Mouse (Mus musculus) cerebellum, adult 9-11 months (tissue): ENCODE results near the gene Cfd.

Experiments used
- DNase-seq: peaks from one replicate; pipeline ENCODE4 v3.0.0; 2022

Gene Cfd

DNA sequence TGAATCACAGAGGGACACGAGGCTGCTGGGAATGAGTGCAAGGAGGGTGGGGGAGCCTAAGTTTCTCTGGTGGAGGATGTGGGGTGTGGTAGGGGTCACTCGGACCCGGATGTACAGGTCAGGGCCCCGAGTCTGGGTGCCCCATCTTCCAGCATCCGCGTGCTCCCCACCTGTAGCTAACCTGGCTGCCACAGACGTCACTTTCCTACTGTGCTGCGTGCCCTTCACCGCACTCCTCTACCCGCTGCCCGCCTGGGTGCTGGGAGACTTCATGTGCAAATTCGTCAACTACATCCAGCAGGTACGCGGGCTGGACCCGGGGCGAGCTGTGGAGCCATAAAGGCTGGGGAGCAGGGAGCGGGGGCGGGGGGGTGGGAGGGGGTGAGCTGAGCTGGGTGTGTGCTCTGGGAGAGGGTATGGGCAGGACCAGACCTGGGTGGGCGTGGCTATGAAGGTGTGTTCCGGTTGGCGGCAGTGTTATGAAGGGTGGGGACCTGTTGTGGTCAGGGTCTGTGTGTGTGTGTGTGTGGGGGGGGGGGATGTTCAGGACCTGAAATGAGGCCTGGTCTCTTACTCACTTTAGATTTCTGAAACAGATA is 28.7 kb downstream of the Cfd start:
- peak; percentile 63 for DNase-seq

DNA sequence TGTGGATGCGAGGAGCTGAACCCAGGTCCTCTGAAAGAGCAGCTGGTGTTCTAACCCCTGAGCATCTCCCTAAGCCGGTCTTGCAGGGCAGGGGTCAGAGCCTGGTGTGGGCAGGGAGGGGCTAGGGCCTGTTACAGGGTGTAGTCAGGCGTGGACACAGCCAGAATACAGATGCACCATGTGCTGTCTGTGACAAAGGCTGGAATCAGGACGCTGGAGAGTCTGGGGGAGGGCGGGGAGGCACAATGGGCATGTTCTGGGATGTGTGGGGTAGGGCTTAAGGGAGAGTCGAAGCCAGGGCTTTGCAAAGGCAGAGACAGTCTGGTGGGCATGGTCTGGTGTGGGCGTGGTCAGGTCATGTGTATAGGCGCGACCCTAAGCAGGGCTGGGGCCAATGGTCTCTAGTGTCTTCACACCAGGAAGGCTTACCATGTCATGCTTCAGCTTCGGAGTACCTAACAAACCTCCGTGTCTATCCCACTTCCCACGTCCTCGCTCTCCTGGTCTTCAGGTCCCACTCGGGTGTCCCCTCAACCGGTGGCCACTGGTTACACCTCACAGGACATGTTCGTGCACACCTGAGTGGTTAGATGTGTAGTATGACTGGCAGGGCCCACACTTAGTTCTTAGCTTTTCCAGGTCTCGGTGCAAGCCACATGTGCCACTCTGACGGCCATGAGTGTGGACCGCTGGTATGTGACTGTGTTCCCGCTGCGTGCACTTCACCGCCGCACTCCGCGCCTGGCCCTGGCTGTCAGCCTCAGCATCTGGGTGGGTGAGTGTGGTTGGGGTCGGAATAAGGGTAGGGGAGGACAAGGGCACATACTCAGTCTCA is 29.6 kb downstream of the Cfd start:
- peak; percentile 63 for DNase-seq

DNA sequence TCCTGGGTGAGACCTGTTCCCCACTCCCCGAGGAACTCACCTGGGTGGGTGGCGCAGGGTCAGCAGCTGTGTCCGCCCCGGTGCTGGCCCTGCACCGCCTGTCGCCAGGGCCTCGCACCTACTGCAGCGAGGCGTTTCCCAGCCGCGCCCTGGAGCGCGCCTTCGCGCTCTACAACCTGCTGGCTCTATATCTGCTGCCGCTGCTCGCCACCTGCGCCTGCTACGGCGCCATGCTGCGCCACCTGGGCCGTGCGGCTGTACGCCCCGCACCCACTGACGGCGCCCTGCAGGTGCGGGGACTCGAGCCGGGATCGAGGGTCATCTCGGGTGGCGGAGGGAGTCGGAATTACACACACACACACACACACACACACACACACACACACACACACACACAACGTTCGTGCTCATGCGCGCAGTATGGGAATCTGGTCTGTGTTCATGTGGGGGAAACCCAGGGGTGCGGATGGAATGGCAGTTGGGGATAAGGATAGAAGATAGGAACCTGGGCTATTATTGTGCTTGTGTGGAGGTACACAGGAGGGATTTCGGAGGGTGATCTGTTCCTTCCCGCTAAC is 30.4 kb downstream of the Cfd start, which contains the start of gene R3hdm4:
R3hdm4 (minus strand) TSS at position 251 of the 578 bp plus-strand sequence.
- DNase-seq, result peak; percentile 58

DNA sequence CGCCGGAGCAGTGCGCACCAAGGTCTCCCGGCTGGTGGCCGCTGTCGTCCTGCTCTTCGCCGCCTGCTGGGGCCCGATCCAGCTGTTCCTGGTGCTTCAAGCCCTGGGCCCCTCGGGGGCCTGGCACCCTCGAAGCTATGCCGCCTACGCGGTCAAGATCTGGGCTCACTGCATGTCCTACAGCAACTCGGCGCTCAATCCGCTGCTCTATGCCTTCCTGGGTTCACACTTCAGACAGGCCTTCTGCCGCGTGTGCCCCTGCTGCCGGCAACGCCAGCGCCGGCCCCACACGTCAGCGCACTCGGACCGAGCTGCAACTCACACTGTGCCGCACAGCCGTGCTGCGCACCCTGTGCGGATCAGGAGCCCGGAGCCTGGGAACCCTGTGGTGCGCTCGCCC is 30.9 kb downstream of the Cfd start:
- peak; percentile 65 for DNase-seq

DNA sequence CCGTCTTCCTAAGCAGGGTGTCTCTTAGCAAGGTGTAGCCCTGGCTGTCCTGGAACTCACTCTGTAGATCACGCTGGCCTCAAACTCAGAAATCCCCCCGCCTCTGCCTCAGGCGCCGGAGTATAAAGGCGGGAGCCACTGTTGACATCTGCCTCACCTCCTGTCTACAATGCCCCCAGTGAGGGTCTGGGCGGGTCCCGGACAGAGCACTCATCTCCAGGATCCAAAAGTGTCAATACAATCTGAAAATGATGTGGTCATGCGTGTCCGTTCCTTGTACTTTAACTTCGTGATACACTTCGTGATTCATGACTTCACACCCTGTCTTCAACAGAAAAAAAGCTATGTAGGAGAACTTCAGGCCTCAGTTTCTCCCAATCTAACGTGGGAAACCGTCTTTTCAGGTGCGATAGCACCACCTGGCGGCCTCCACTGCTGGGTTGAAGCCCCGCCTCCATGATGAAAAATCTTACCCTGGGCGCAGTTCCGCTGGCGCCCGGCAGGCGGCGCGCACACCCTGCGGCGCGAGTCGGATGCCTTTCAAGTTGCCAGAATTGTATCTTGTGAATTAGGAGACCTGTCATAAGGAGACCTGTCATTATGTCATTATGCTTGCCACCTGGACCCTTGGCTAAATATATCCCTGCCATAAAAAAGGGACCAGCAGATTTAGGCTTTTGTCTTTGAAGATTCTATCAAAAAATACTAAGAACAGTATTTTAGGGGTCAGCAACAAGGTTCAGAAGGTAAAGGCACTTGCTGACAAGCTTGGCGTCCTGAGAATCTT is 34.5 kb downstream of the Cfd start:
- DNase-seq, result peak; percentile 92

DNA sequence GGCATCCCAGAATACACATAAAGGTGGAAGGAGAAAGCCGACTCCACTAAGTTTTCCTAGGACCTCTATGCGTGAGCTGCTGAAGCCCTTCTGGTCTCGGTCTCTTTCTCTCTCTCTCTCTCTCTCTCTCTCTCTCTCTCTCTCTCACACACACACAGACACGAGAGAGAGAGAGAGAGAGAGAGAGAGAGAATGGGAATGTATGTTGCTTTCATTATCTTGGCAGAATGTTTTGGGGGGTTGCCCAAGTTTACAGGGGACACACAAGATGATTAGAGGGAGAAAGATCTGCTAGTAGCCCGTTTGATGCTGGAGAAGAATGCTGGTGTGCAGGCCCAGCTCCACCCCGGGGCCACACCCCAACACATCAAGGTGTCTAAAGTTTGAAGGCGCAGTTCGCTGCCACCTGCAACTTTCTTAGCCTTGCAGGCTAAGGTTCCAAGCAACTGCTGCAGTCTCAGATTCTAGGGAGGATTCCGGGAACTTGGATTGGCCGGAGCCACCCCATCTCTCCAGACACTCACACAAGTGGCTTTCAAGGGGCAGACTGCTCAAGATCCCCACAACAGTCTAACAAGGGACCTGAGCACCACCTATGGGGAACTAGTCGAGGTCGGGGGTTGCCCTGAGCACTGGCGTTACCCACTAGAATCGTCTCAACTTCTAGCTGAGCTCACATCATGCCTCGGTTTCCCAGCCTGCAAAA is 35.3 kb downstream of the Cfd start:
- DNase-seq, result peak; percentile 65

DNA sequence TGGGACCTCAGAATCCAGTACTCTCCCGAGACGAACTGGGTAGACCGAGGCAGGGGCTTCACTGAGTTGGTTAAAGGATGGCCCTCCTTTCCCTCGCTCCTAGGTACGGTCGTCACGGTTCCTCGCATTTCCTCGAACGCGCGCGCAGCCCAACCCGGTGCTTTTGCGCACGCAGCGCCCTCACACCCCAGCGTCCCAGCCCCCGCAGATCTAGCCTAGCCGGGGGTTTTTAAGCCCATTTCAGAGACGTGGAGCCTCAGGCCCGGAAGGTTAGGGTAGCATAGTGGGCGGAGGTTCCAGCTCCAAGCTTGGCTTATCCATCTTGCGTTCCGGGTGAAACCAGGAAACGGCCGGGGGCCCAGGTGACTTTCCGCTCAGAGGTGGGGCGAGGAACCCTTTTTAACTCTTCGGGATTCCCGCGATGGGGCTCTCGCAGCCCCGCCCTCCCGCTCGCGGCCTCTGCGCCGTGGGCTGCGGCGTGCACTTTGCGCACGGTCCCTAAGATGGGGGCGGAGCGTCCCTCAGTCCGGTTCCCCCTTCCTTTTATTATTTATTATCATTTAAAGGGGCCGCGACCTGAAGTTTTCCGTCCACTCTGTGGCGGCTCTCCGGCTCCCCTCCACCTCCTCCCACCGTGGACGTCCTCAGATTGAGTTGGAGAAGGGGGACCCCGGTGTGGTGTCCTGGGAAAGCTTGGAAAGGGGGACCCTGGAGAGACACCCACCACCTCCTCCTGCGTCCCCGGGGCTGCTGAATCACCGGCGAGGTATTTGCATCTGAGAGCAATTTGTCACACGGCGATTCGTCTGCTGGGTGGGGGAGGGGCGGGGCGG is 36.1 kb downstream of the Cfd start, which contains the start of gene Arid3a:
Arid3a (plus strand) TSS at position 553 of the 833 bp plus-strand sequence.
- DNase-seq, result peak; percentile 89

DNA sequence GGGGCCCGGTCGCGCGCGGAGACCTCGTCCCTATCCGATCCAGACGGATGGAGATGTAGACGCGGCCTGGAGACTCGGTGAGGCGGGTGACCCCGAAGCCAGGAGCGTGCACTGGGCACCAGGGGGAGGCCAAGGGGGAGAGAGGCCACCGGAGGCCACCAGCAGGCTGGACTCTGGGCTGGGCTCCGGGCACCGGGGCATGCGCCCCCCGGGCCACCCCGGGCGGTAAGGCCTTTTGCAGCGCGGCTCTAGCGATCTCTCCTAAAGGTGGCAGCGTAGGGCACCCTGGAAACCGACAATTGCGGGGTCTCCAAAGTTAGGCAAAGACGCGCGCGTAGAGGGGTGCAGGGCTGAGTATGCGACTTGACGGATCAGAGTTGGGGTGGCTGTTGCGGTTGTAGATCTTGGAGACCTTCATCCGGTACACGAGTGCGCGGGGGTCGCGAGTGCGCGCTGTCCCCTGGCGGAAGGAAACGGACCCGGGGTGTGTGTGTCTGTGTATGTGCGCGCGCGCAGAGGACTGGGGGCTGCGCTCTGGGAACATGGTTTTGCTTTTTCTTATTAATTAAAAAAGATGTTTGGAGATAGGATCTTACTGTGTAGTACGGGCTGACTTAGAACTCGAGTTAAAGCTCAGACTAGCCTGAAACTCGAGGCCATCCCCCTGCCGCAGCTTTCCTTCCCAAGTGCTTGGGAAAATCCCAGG is 36.8 kb downstream of the Cfd start:
- peak; percentile 73 for DNase-seq

DNA sequence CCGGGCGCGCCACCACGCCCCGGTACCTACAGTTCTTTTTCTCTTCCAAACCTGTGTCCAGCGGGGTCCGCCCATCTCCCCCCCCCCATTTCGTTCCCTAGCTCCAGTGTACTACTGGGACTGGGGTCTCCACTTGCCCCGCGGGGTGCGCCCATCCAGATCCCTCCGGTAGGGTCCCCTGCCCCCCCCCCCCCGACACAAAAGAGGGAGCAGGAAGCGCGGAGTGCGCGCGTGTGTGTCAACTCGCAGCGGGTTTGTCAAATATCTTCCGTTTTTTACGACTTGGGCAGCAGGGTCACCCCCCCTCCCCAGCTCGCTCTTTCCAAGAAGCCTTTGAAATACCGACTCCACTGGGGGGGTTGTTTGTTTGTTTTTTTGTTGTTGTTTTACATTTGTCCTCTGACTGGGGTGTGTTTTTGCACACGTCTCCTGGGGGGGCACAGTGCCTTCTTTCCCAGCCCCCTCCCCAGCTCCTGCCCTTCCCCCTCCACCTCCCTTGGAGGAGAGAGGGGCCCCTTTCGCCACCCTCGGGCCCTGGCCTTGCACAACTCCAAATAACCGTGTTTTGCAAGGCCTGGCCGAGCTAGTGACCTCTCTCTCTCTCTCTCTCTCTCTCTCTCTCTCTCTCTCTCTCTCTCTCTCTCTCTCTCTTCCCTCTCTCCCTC is 37.5 kb downstream of the Cfd start:
- DNase-seq, result peak; percentile 58

DNA sequence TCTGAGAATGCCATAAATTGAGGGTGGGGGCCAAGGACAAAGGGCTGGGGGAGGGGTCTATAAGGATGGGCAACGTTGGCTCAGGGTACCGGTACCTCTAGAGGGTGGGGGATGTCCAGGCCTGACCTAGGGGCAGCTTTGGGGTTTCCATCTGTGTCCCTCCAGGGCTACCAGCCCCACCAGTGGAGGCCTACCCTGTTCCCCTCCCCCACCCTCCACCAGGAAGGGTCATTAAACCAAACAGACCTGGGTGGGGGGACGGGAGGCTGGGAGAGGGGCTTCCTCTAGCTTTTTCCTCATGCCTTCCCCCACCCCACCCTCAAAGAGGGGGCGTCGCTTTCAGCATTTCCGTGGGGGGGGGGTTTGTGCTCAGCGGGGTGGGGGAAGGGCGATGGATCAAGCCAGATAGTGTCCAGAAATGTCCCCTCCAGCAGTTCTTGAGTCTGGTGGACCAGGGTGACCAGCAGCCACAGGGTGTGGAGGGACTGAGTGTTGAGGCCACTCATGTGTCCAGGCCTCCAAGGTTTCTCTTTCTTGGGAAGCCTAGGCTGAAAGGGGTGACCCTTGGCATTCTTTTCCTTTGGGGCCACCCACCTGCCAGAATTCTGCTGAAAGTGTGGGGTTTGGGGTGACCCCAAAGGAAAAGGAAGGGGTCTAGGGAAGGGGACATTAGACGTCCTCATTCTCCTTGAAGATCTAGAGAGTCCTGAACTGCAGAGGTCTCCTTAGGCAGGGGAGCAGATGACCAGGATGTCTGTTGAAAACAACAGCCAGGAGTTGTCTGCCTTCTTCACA is 38.5 kb downstream of the Cfd start:
- DNase-seq, result peak; percentile 61

DNA sequence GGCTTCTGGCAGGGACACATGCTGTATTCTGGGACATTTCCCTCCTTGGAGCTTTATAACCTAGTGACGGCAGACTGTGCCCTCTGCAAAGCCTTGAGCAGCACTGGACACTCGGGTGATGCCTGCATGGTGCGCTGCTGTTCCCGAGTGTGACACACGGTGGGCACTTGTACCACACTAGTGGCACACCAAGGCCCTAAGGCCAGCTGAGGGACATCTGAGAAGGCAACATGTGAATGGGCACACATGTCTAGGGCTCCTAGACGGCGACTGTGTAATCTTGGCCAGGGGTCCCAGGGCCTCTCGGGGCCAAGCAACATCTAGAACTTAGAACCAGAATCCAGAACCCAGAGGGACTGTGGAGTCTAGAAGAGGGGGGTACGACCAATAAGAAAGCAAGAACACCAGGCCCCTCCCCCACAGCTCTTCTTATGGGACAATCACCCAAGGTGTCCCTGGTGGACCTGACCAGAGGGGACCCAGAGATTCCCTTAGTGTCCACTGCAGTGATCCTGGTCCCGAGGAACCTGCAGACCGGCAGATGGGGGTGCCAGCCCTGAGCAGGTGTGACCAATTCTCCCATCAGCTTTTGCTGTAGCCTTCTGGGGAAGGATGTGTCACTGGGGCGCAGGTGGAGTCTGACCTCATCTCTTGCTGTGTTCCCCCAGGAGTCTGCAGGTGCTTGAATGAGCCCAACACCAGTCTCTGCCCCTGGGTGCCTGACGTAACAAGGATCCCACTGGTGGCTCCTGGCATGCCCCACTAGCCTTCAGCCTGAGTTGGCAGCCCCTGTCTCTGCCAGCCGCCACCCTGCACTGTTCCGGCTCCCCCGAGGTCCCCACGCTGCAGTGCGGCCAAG is 39.5 kb downstream of the Cfd start:
- DNase-seq, result peak; percentile 56

DNA sequence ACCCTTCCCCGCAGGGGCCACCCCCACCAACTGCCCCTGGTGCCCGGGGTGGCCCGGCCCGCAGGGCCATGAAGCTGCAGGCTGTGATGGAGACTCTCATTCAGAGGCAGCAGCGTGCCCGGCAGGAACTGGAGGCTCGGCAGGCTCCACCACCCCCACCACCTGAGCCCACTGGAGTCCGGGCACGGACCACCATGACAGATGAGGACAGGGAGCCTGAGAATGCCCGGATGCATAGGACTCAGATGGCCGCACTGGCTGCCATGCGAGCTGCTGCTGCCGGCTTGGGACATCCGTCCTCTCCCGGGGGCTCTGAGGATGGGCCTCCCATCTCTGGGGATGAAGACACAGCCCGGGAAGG is 40.2 kb downstream of the Cfd start:
- no peak for DNase-seq

DNA sequence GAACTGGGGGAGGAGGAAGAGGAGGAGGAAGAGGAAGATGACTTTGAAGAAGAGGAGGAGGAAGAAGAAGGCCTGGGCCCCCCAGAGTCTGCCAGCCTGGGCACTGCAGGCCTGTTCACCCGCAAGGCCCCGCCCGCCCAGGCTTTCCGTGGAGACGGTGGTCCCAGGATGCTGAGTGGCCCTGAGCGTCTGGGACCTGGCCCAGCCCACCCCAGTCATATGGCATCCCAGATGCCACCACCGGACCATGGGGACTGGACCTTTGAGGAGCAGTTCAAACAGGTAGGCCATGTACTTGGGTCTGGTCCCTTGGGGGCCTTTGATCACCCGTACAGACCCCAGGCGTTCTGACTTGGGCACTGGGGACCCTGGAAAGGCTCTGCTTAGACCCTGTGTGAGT is 41.1 kb downstream of the Cfd start:
- DNase-seq, result peak; percentile 51

DNA sequence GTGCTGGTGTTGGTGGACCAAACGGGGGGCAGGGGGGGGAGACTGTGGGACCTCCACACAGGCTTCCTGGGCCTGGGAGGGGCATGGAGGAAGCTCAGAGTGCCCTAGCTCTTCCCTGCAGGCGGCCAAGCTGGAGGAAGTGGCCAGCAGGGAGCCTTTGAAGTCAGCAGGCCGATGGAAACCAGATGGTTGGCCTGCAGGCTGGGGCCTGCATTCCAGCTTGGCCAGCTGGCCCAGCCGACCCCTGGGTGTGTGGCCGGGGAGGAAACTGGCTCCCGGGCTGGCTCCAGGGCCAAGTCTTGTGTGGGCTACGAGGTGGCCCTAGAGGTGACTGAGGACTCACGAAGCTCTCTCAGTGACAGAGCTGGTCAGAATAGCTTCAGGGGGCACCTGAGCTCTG is 42.1 kb downstream of the Cfd start:
- peak; percentile 79 for DNase-seq

DNA sequence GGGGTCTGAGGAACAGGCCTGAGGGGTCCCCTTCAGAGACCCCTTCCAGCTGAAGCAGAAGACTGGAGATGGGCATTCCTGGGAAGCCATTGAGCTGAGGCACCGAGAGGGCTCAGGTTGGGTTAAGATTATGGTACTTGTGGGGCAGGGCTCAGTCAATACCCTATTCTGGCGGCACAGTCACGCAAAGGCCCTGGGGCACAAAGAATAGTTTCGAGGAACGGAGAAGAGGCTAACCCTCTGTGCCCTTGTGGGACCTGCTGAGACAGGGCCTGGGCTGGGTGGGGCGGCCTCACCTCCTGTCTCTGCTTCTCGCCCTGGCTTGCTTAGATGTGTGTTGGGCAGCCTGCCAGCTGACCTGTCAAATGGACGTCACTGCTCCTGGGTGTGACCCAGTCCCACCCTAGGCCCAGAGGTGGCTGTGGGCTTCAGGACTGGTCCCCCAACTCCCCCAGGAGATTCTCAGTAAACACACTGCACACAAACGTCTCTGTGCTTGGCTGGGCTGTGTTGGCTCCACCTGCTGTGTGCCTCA is 42.6 kb downstream of the Cfd start:
- peak; percentile 62 for DNase-seq

DNA sequence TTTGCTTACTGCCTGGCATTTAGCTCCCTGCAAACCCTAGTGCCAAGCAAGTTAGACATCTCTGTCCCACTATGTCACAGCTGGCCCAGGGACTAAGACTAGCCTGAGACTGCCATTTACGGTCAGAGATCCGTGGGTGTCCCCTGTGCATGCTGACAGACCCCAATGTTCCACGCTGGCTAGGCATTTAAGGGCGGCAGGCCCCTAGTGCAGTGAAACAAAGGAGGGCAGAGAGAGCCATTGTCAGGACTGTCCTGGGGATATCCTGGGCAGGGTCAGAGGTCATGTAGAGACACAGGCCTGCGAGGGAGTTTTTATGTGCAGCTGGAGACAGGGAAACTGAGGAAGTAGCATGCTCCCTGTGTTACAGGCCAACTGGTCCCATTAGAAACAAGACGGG is 43.2 kb downstream of the Cfd start:
- peak; percentile 45 for DNase-seq

DNA sequence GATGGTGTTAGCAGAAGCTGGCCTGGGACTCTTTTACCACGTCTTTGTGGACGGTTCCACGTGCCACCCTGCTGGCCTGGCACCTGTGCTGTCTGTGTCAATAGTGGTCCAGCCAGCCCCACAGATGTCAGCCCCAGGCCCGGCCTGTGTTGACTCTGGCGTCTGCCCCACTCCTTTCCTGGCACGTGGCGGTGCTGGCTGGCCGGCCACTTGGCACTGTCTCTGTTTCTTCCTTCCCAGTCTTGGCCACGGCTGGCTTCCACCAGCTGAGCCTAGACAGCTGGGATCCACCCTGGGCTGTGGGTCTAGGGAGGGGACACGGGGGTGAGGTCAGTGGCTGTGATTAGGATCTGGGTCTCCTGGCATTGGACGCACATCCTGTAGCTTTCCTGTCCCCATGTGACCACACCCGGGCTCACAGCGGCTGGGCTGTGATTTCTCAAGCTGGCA is 43.6 kb downstream of the Cfd start:
- peak; percentile 79 for DNase-seq
